In the genomic region with DNA sequence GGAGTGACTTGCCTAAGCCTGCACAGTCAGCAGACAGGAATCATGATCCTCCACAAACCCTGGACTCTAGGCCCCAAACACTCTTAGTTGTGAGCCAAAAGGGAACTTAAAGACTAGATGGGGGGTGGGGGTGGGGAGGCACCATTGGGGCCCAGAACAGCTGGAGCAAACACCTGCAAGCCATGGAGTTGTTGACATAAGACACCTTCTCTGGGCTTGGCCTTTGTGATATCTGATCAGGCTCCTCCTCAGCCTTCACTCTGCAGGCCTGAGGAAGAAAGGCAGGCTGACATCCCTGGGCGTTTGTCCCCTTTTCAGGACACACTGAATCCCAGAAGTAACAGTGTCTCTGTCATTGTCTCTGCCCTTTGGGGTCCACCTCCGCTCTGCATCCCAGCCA, we compare ENCODE assay signal across 10 mouse cellular contexts. TPM values are rescaled to one million over a fixed set of nuclear protein-coding genes. Genes with fewer than 3 reads are reported as not detected.
DNase-seq lines count a peak whose midpoint lies in the region; ATAC-seq and TF ChIP-seq lines count a peak whose summit lies in the region.
"Had no signal": no experiment of that assay in that cellular context is flagged by ENCODE, and none has a peak within 500 bp of the region (broad histone marks: within the 10 kb centered on the region; RNA-seq: fewer than 3 reads in every experiment).

No protein-coding gene starts in this region.

- DNase-seq in forebrain, embryonic 11.5 days (ENCODE audit: low spot score): no peak
- no peak for DNase-seq in forebrain, postnatal 0 days
- DNase-seq in lung, postnatal 25 days (ENCODE audit: low spot score): no peak
- DNase-seq in naive thymus-derived CD4-positive, alpha-beta T cell, adult 2 months (ENCODE audit: low read depth): peak; percentile 15
- DNase-seq: adrenal gland, postnatal 10 days; kidney, adult 9 months had no signal

- H3K4me3 ChIP-seq in forebrain, embryonic 11.5 days (ENCODE audit: low read depth, low read length): no peak overlapping the region
- H3K4me3 ChIP-seq in forebrain, postnatal 0 days (ENCODE audit: low read depth, low read length): no peak overlapping the region
- no peak overlapping the region for H3K4me3 ChIP-seq in lung, embryonic 15.5 days
- no peak overlapping the region for H3K4me3 ChIP-seq in embryonic facial prominence, embryonic 15.5 days (replicated peaks)

- WGBS in forebrain, embryonic 11.5 days: 54% methylated on average over 2 of the region's 2 CpGs
- 59% methylated on average over 2 of the region's 2 CpGs for WGBS in forebrain, postnatal 0 days
- 47% methylated on average over 2 of the region's 2 CpGs for WGBS in lung, embryonic 15.5 days
- WGBS in embryonic facial prominence, embryonic 15.5 days: 53% methylated on average over 2 of the region's 2 CpGs

- no peaks in the 10 kb centered on the region for H3K36me3 ChIP-seq in forebrain, embryonic 11.5 days (ENCODE audit: control insufficient read depth, insufficient read depth, low read length)
- H3K36me3 ChIP-seq in forebrain, postnatal 0 days (ENCODE audit: insufficient read depth): no peaks in the 10 kb centered on the region
- no peaks in the 10 kb centered on the region for H3K36me3 ChIP-seq in lung, embryonic 15.5 days
- no peaks in the 10 kb centered on the region for H3K36me3 ChIP-seq in embryonic facial prominence, embryonic 15.5 days

- H3K27me3 ChIP-seq in forebrain, embryonic 11.5 days (ENCODE audit: control insufficient read depth, insufficient read depth, low read length): no peaks in the 10 kb centered on the region
- H3K27me3 ChIP-seq in forebrain, postnatal 0 days (ENCODE audit: insufficient read depth, low read length): no peaks in the 10 kb centered on the region
- H3K27me3 ChIP-seq in lung, embryonic 15.5 days: 0 out of 2 replicates have a peak, but pooled peaks cover 2% of the 10 kb centered on the region
- H3K27me3 ChIP-seq in embryonic facial prominence, embryonic 15.5 days: no peaks in the 10 kb centered on the region

- no peak overlapping the region for H3K9ac ChIP-seq in forebrain, embryonic 11.5 days (ENCODE audit: low read length)
- no peak overlapping the region for H3K9ac ChIP-seq in forebrain, postnatal 0 days
- no peak overlapping the region for H3K9ac ChIP-seq in lung, embryonic 15.5 days
- H3K9ac ChIP-seq in embryonic facial prominence, embryonic 15.5 days: no peak overlapping the region

- TF ChIP-seq CTCF in forebrain, postnatal 0 days (IDR thresholded peaks at IDR 0.05; ENCODE audit: low read depth): no peak

- peaks cover 18% of the 10 kb centered on the region for H3K4me1 ChIP-seq in forebrain, embryonic 11.5 days (replicated peaks; ENCODE audit: control insufficient read depth, insufficient read depth, low read length)
- peaks cover 15% of the 10 kb centered on the region for H3K4me1 ChIP-seq in forebrain, postnatal 0 days (ENCODE audit: insufficient read depth)
- peaks cover 36% of the 10 kb centered on the region for H3K4me1 ChIP-seq in lung, embryonic 15.5 days
- peaks cover 44% of the 10 kb centered on the region for H3K4me1 ChIP-seq in embryonic facial prominence, embryonic 15.5 days

- no peak for ATAC-seq in forebrain, embryonic 11.5 days (replicated peaks; ENCODE audit: low FRiP score)
- no peak for ATAC-seq in forebrain, postnatal 0 days
- no peak for ATAC-seq in lung, embryonic 15.5 days (ENCODE audit: borderline replicate concordance, extremely low read depth, low FRiP score, low TSS enrichment)
- no peak for ATAC-seq in embryonic facial prominence, embryonic 15.5 days (ENCODE audit: insufficient number of reproducible peaks, low FRiP score, low TSS enrichment, low read depth)
- ATAC-seq in cerebellum, adult (ENCODE audit: insufficient number of reproducible peaks, low FRiP score, low TSS enrichment): no peak
- ATAC-seq in granulocyte monocyte progenitor cell, adult 5-6 weeks (replicated peaks; ENCODE audit: poor library complexity, severe bottlenecking): no peak

- H3K27ac ChIP-seq in forebrain, embryonic 11.5 days (ENCODE audit: low read depth, low read length): 0 out of 2 replicates have a peak overlapping the region, but pooled peaks have one; percentile 31
- H3K27ac ChIP-seq in forebrain, postnatal 0 days (ENCODE audit: low read depth, low read length): no peak overlapping the region
- peak overlapping the region; percentile 54; the same call in 1 of the 2 replicates for H3K27ac ChIP-seq in lung, embryonic 15.5 days
- peak overlapping the region; percentile 96 for H3K27ac ChIP-seq in embryonic facial prominence, embryonic 15.5 days (replicated peaks)

- no peak overlapping the region for H3K4me2 ChIP-seq in forebrain, embryonic 11.5 days (ENCODE audit: low read depth, low read length, severe bottlenecking)
- no peak overlapping the region for H3K4me2 ChIP-seq in forebrain, postnatal 0 days (ENCODE audit: low read depth)
- no peak overlapping the region for H3K4me2 ChIP-seq in lung, embryonic 15.5 days
- H3K4me2 ChIP-seq in embryonic facial prominence, embryonic 15.5 days (replicated peaks): no peak overlapping the region

- no peaks in the 10 kb centered on the region for H3K9me3 ChIP-seq in forebrain, embryonic 11.5 days (ENCODE audit: control insufficient read depth, low read length)
- H3K9me3 ChIP-seq in forebrain, postnatal 0 days (ENCODE audit: low read length): no peaks in the 10 kb centered on the region
- H3K9me3 ChIP-seq in lung, embryonic 15.5 days: no peaks in the 10 kb centered on the region
- no peaks in the 10 kb centered on the region for H3K9me3 ChIP-seq in embryonic facial prominence, embryonic 15.5 days (replicated peaks)

RNA-seq across cellular contexts. Expression of gene Ddit4, which starts 12.0 kb away (rescaled TPM):
- polyA plus RNA-seq in forebrain, embryonic 11.5 days (2014; fragmentation: Nextera tagmentation; extraction: Ambion mirVana): 7.4 and 9.5 TPM in 2 replicates
- 40.0 and 40.7 TPM in 2 replicates for total RNA-seq in forebrain, postnatal 0 days (2014; rRNA removed)
- 52.9 and 57.8 TPM in 2 replicates for polyA plus RNA-seq in forebrain, postnatal 0 days (2015; fragmentation: Nextera tagmentation; extraction: Ambion mirVana)
- 43.2 and 49.6 TPM in 2 replicates for polyA plus RNA-seq in lung, embryonic 15.5 days (2015; fragmentation: Nextera tagmentation; extraction: Ambion mirVana)
- polyA plus RNA-seq in embryonic facial prominence, embryonic 15.5 days (2015; fragmentation: Nextera tagmentation; extraction: Ambion mirVana): 83.3 and 89.1 TPM in 2 replicates
- total RNA-seq in granulocyte monocyte progenitor cell, adult 5-6 weeks (2014; fragmentation: Nextera tagmentation): 0.49 TPM in 1 of 2 replicates, not detected in the other
- 2.0 and 2.2 TPM in 2 replicates for total RNA-seq in granulocyte monocyte progenitor cell, adult 5-6 weeks (2017)

RNA-seq across cellular contexts. Expression of gene Ascc1, which starts 39.0 kb away (rescaled TPM):
- polyA plus RNA-seq in forebrain, embryonic 11.5 days (2014; fragmentation: Nextera tagmentation; extraction: Ambion mirVana): 35.8 and 38.4 TPM in 2 replicates
- 20.0 and 24.3 TPM in 2 replicates for total RNA-seq in forebrain, postnatal 0 days (2014; rRNA removed)
- polyA plus RNA-seq in forebrain, postnatal 0 days (2015; fragmentation: Nextera tagmentation; extraction: Ambion mirVana): 43.8 and 50.5 TPM in 2 replicates
- polyA plus RNA-seq in lung, embryonic 15.5 days (2015; fragmentation: Nextera tagmentation; extraction: Ambion mirVana): 42.4 and 45.2 TPM in 2 replicates
- polyA plus RNA-seq in embryonic facial prominence, embryonic 15.5 days (2015; fragmentation: Nextera tagmentation; extraction: Ambion mirVana): 44.1 and 47.8 TPM in 2 replicates
- total RNA-seq in granulocyte monocyte progenitor cell, adult 5-6 weeks (2014; fragmentation: Nextera tagmentation): 19.4 and 24.3 TPM in 2 replicates
- total RNA-seq in granulocyte monocyte progenitor cell, adult 5-6 weeks (2017): 24.8 and 34.2 TPM in 2 replicates

RNA-seq across cellular contexts. Expression of gene Anapc16, which starts 39.3 kb away (rescaled TPM):
- polyA plus RNA-seq in forebrain, embryonic 11.5 days (2014; fragmentation: Nextera tagmentation; extraction: Ambion mirVana): 94.6 and 99.4 TPM in 2 replicates
- 98.6 and 115 TPM in 2 replicates for total RNA-seq in forebrain, postnatal 0 days (2014; rRNA removed)
- 109 and 117 TPM in 2 replicates for polyA plus RNA-seq in forebrain, postnatal 0 days (2015; fragmentation: Nextera tagmentation; extraction: Ambion mirVana)
- 109 and 112 TPM in 2 replicates for polyA plus RNA-seq in lung, embryonic 15.5 days (2015; fragmentation: Nextera tagmentation; extraction: Ambion mirVana)
- 107 and 113 TPM in 2 replicates for polyA plus RNA-seq in embryonic facial prominence, embryonic 15.5 days (2015; fragmentation: Nextera tagmentation; extraction: Ambion mirVana)
- total RNA-seq in granulocyte monocyte progenitor cell, adult 5-6 weeks (2014; fragmentation: Nextera tagmentation): 36.2 and 43.2 TPM in 2 replicates
- total RNA-seq in granulocyte monocyte progenitor cell, adult 5-6 weeks (2017): 46.2 and 48.8 TPM in 2 replicates
